Mouse (Mus musculus) kidney, adult 8-10 months (tissue): Measurements from ENCODE around the gene Cad.

Experiments used
- DNase-seq, 2 experiments: peaks; one replicate each; pipeline ENCODE4 v3.0.0; 2022

The Cad gene

GRCm38 (mm10) chr5:31071821-31072220 lies 17.2 kb downstream of the Cad start:
- no peak for DNase-seq

GRCm38 (mm10) chr5:31073176-31073575 lies 18.6 kb downstream of the Cad start:
- no peak for DNase-seq

GRCm38 (mm10) chr5:31076346-31076745 lies 21.8 kb downstream of the Cad start:
- no peak for DNase-seq

- DNase-seq, result no peak
These were observed 25.6 kb downstream of the Cad start for GRCm38 (mm10) chr5:31080059-31080794.

- DNase-seq, result no peak
These were observed 26.2 kb downstream of the Cad start for GRCm38 (mm10) chr5:31080795-31081164.

- DNase-seq, result peak in 1 of 2 experiments; percentile 50
These were observed 26.8 kb downstream of the Cad start for GRCm38 (mm10) chr5:31081386-31081785.

GRCm38 (mm10) chr5:31082355-31082754 lies 27.8 kb downstream of the Cad start:
- DNase-seq, result peak; percentile 17 to 69

GRCm38 (mm10) chr5:31082935-31083625 lies 28.5 kb downstream of the Cad start:
- peak; percentile 36 to 45 for DNase-seq

- no peak for DNase-seq
These were observed 29.4 kb downstream of the Cad start for GRCm38 (mm10) chr5:31083949-31084348.

GRCm38 (mm10) chr5:31086606-31087005 lies 32.0 kb downstream of the Cad start:
- no peak for DNase-seq

GRCm38 (mm10) chr5:31087131-31087530 lies 32.6 kb downstream of the Cad start:
- no peak for DNase-seq

GRCm38 (mm10) chr5:31092231-31092975 lies 37.8 kb downstream of the Cad start:
- no peak for DNase-seq

- DNase-seq, result peak; percentile 54 to 70
These were observed 38.8 kb downstream of the Cad start for GRCm38 (mm10) chr5:31093151-31094041.

- no peak for DNase-seq
These were observed 39.7 kb downstream of the Cad start for GRCm38 (mm10) chr5:31094100-31094798.

GRCm38 (mm10) chr5:31094799-31095691 lies 40.5 kb downstream of the Cad start:
- peak; percentile 20 to 44 for DNase-seq

GRCm38 (mm10) chr5:31095711-31096480 lies 41.3 kb downstream of the Cad start:
- DNase-seq, result no peak

GRCm38 (mm10) chr5:31105814-31106335 lies 51.3 kb downstream of the Cad start, which contains the start of gene Dnajc5g:
TSS of gene Dnajc5g (plus strand) at chr5:31106285.
- no peak for DNase-seq

- DNase-seq, result no peak
These were observed 53.5 kb downstream of the Cad start, which contains the start of gene Slc30a3 for GRCm38 (mm10) chr5:31108000-31108490. TSS of gene Slc30a3 (minus strand) at chr5:31108237.

- DNase-seq, result no peak
These were observed 56.2 kb downstream of the Cad start for GRCm38 (mm10) chr5:31110781-31111180.
